Mouse (Mus musculus): ENCODE measurements around the gene Ube2h. TPM values are rescaled to one million over a fixed set of nuclear protein-coding genes. Genes with fewer than 3 reads are reported as not detected.

The Ube2h gene
- 58.9 TPM for polyA plus RNA-seq (2015; fragmentation: Illumina TruSeq; extraction: RNeasy Lipid Tissue Mini Kit (QIAGEN cat#74804); ENCODE audit: low read depth, low replicate concordance)

GRCm38 (mm10) chr6:30304399-30304917, at the start of gene Ube2h:
TSS of gene Ube2h (minus strand) at chr6:30304539.

Other genes starting within 250 kb of the Ube2h start
- 30.3 TPM for gene Zc3hc1, start 86.5 kb upstream of the Ube2h start, polyA plus RNA-seq (2015; fragmentation: Illumina TruSeq; extraction: RNeasy Lipid Tissue Mini Kit (QIAGEN cat#74804); ENCODE audit: low read depth, low replicate concordance)
- gene Klhdc10, start 97.3 kb upstream of the Ube2h start, polyA plus RNA-seq (2015; fragmentation: Illumina TruSeq; extraction: RNeasy Lipid Tissue Mini Kit (QIAGEN cat#74804); ENCODE audit: low read depth, low replicate concordance) = 59.7 TPM
- 29.5 TPM for gene Tmem209, start 205.2 kb upstream of the Ube2h start, polyA plus RNA-seq (2015; fragmentation: Illumina TruSeq; extraction: RNeasy Lipid Tissue Mini Kit (QIAGEN cat#74804); ENCODE audit: low read depth, low replicate concordance)
- gene Ssmem1, start 205.3 kb upstream of the Ube2h start, polyA plus RNA-seq (2015; fragmentation: Illumina TruSeq; extraction: RNeasy Lipid Tissue Mini Kit (QIAGEN cat#74804); ENCODE audit: low read depth, low replicate concordance) = not detected
- 7.1 TPM for gene Cpa2, start 237.0 kb upstream of the Ube2h start, polyA plus RNA-seq (2015; fragmentation: Illumina TruSeq; extraction: RNeasy Lipid Tissue Mini Kit (QIAGEN cat#74804); ENCODE audit: low read depth, low replicate concordance)